Mouse (Mus musculus) MEL (cell line): ENCODE results near the gene D030056L22Rik. TPM values are rescaled to one million over a fixed set of nuclear protein-coding genes. Genes with fewer than 3 reads are reported as not detected.

Experiments
- DNase-seq: peaks from one replicate; pipeline ENCODE4 v3.0.0; 2011; ENCODE audit warnings: low read depth, low spot score
- H3K27ac ChIP-seq: 2 replicates; pipeline ENCODE4 v1.5.1; 2012; ENCODE audit warnings: low read depth, mild to moderate bottlenecking, control low read depth, low read length, moderate library complexity; ENCODE audit not compliant: control insufficient read depth
- H3K27me3 ChIP-seq, 2 experiments: fragments of 150-350 bp in 1 of 2; sonication (generic) in 1 of 2; 2 replicates each; pipeline ENCODE4 v1.6.1; 2012; ENCODE audit warnings: low read length in 2 of 2, mild to moderate bottlenecking in 2 of 2, improper control_type of control experiment in 1 of 2, moderate library complexity in 1 of 2; ENCODE audit not compliant: insufficient read depth in 2 of 2, control insufficient read depth in 1 of 2
- H3K36me3 ChIP-seq, 2 experiments: 2 replicates each; pipeline ENCODE4 v1.6.1; 2012 to 2014; ENCODE audit warnings: low read length in 2 of 2, improper control_type of control experiment in 1 of 2, inconsistent platforms in 1 of 2, mild to moderate bottlenecking in 1 of 2; ENCODE audit not compliant: insufficient read depth in 2 of 2, control insufficient read depth in 1 of 2
- H3K4me1 ChIP-seq, 2 experiments: fragments of 150-350 bp in 1 of 2; sonication (generic) in 1 of 2; 2 replicates each; pipeline ENCODE4 v1.6.1; 2012; ENCODE audit warnings: low read length in 2 of 2, improper control_type of control experiment in 1 of 2, mild to moderate bottlenecking in 1 of 2; ENCODE audit not compliant: insufficient read depth in 2 of 2, control insufficient read depth in 1 of 2
- H3K4me3 ChIP-seq, 2 experiments: fragments of 150-350 bp in 1 of 2; sonication (generic) in 1 of 2; 2 replicates each; pipeline ENCODE4 v1.5.1; 2012; ENCODE audit warnings: low read depth in 2 of 2, low read length in 2 of 2, mild to moderate bottlenecking in 2 of 2, moderate library complexity in 2 of 2, control low read depth in 1 of 2, improper control_type of control experiment in 1 of 2; ENCODE audit not compliant: control insufficient read depth in 1 of 2, insufficient read depth in 1 of 2
- H3K79me2 ChIP-seq: 2 replicates; pipeline ENCODE4 v1.6.1; 2012; ENCODE audit warnings: mild to moderate bottlenecking, low read length, moderate library complexity; ENCODE audit not compliant: control insufficient read depth, poor library complexity, insufficient read depth
- H3K9ac ChIP-seq: 2 replicates; pipeline ENCODE4 v1.6.1; 2012; ENCODE audit warnings: low read depth, mild to moderate bottlenecking, control low read depth, low read length, moderate library complexity; ENCODE audit not compliant: control insufficient read depth, poor library complexity, severe bottlenecking
- H3K9me3 ChIP-seq: fragments of 150-350 bp; sonication (generic); replicated peaks from 2 replicates; pipeline ENCODE4 v1.6.1; 2012; ENCODE audit warnings: mild to moderate bottlenecking, low read length, improper control_type of control experiment, moderate library complexity; ENCODE audit not compliant: insufficient read depth
- BHLHE40 ChIP-seq: IDR thresholded peaks from 2 replicates; pipeline ENCODE4 v1.6.1; 2012; ENCODE audit warnings: low read depth, mild to moderate bottlenecking, inconsistent platforms, low read length, improper control_type of control experiment, borderline replicate concordance
- CHD2 ChIP-seq: IDR thresholded peaks from 2 replicates; pipeline ENCODE4 v1.6.1; 2011; ENCODE audit warnings: low read length, improper control_type of control experiment
- CTCF ChIP-seq, 3 experiments: IDR thresholded peaks in 2 of 3; conservative IDR thresholded peaks in 1 of 3; 2 replicates each; pipeline ENCODE4 v1.5.1; 2011 to 2012; ENCODE audit warnings: low read length in 3 of 3, low read depth in 2 of 3, mild to moderate bottlenecking in 2 of 3, improper control_type of control experiment in 1 of 3, inconsistent platforms in 1 of 3, mixed read lengths in 1 of 3, moderate library complexity in 1 of 3; ENCODE audit not compliant: control insufficient read depth in 1 of 3, insufficient read depth in 1 of 3, poor library complexity in 1 of 3, severe bottlenecking in 1 of 3
- EP300 ChIP-seq, 2 experiments: IDR thresholded peaks; 2 replicates each; pipeline ENCODE4 v1.6.1; 2011; ENCODE audit warnings: improper control_type of control experiment in 2 of 2, low read length in 2 of 2, low read depth in 1 of 2, mild to moderate bottlenecking in 1 of 2
- ETS1 ChIP-seq: IDR thresholded peaks from 2 replicates; pipeline ENCODE4 v1.6.1; 2012; ENCODE audit warnings: low read depth, mild to moderate bottlenecking, inconsistent platforms, low read length, improper control_type of control experiment, moderate library complexity
- GABPA ChIP-seq: IDR thresholded peaks from 2 replicates; pipeline ENCODE4 v1.6.1; 2012; ENCODE audit warnings: low read depth, mild to moderate bottlenecking, inconsistent platforms, low read length, improper control_type of control experiment, moderate library complexity
- GATA1 ChIP-seq: IDR thresholded peaks from 2 replicates; pipeline ENCODE4 v1.6.1; 2011; ENCODE audit warnings: low read depth, low read length, improper control_type of control experiment
- HCFC1 ChIP-seq: IDR thresholded peaks from 2 replicates; pipeline ENCODE4 v1.6.1; 2012; ENCODE audit warnings: low read depth, mild to moderate bottlenecking, inconsistent platforms, low read length, improper control_type of control experiment, moderate library complexity
- KAT2A ChIP-seq: conservative IDR thresholded peaks from 2 replicates; pipeline ENCODE4 v1.6.1; 2012; ENCODE audit warnings: low read depth, low read length, improper control_type of control experiment, inconsistent platforms
- MAX ChIP-seq: IDR thresholded peaks from 2 replicates; pipeline ENCODE4 v1.6.1; 2011; ENCODE audit warnings: low read length, improper control_type of control experiment
- MYB ChIP-seq: IDR thresholded peaks from 2 replicates; pipeline ENCODE4 v1.6.1; 2011; ENCODE audit warnings: mild to moderate bottlenecking, low read depth, low read length, improper control_type of control experiment
- MYC ChIP-seq: IDR thresholded peaks from 2 replicates; pipeline ENCODE4 v1.6.1; 2011; ENCODE audit warnings: low read depth, mild to moderate bottlenecking, low read length, improper control_type of control experiment, moderate library complexity
- NRF1 ChIP-seq: IDR thresholded peaks from 2 replicates; pipeline ENCODE4 v1.6.1; 2014; ENCODE audit warnings: low read depth, mild to moderate bottlenecking, inconsistent platforms, low read length, improper control_type of control experiment, moderate library complexity; ENCODE audit not compliant: poor library complexity, insufficient read depth, severe bottlenecking
- POLR2A ChIP-seq, 2 experiments: IDR thresholded peaks; 2 replicates each; pipeline ENCODE4 v1.6.1; 2011 to 2012; ENCODE audit warnings: low read length in 2 of 2, mild to moderate bottlenecking in 2 of 2, control low read depth in 1 of 2, improper control_type of control experiment in 1 of 2, low read depth in 1 of 2, moderate library complexity in 1 of 2; ENCODE audit not compliant: control insufficient read depth in 1 of 2, insufficient read depth in 1 of 2, poor library complexity in 1 of 2
- POLR2AphosphoS5 ChIP-seq: IDR thresholded peaks from 2 replicates; pipeline ENCODE4 v1.6.1; 2012; ENCODE audit warnings: low read depth, borderline replicate concordance, mild to moderate bottlenecking, inconsistent platforms, low read length, moderate library complexity, mixed read lengths
- RAD21 ChIP-seq: IDR thresholded peaks from 2 replicates; pipeline ENCODE4 v1.6.1; 2011; ENCODE audit warnings: mild to moderate bottlenecking, low read depth, low read length, improper control_type of control experiment
- RCOR1 ChIP-seq: IDR thresholded peaks from 2 replicates; pipeline ENCODE4 v1.6.1; 2012; ENCODE audit warnings: low read depth, mild to moderate bottlenecking, inconsistent platforms, low read length, improper control_type of control experiment
- SIN3A ChIP-seq: IDR thresholded peaks from 2 replicates; pipeline ENCODE4 v1.6.1; 2012; ENCODE audit warnings: low read length, improper control_type of control experiment, inconsistent platforms
- SMC3 ChIP-seq: IDR thresholded peaks from 2 replicates; pipeline ENCODE4 v1.6.1; 2011; ENCODE audit warnings: low read depth, low read length, improper control_type of control experiment
- TAL1 ChIP-seq: IDR thresholded peaks from 2 replicates; pipeline ENCODE4 v1.6.1; 2012; ENCODE audit warnings: mild to moderate bottlenecking, inconsistent platforms, low read length, moderate library complexity, mixed read lengths
- TBP ChIP-seq: IDR thresholded peaks from 2 replicates; pipeline ENCODE4 v1.8.0; 2011; ENCODE audit warnings: low read depth, low read length, improper control_type of control experiment
- TCF12 ChIP-seq: IDR thresholded peaks from 2 replicates; pipeline ENCODE4 v1.6.1; 2014; ENCODE audit warnings: low read depth, mild to moderate bottlenecking, inconsistent platforms, low read length, improper control_type of control experiment, moderate library complexity
- USF1 ChIP-seq: IDR thresholded peaks from 2 replicates; pipeline ENCODE4 v1.6.1; 2014; ENCODE audit warnings: low read depth, mild to moderate bottlenecking, inconsistent platforms, low read length, improper control_type of control experiment, moderate library complexity
- USF2 ChIP-seq, 2 experiments: IDR thresholded peaks; 2 replicates each; pipeline ENCODE4 v1.6.1; 2011 to 2012; ENCODE audit warnings: improper control_type of control experiment in 2 of 2, low read length in 2 of 2, borderline replicate concordance in 1 of 2, inconsistent platforms in 1 of 2, low read depth in 1 of 2, mild to moderate bottlenecking in 1 of 2; ENCODE audit not compliant: insufficient read depth in 1 of 2
- ZC3H11A ChIP-seq: IDR thresholded peaks from 2 replicates; pipeline ENCODE4 v1.6.1; 2012; ENCODE audit warnings: low read depth, mild to moderate bottlenecking, inconsistent platforms, low read length, improper control_type of control experiment
- ZKSCAN1 ChIP-seq: IDR thresholded peaks from 2 replicates; pipeline ENCODE4 v1.6.1; 2012; ENCODE audit warnings: low read depth, mild to moderate bottlenecking, inconsistent platforms, low read length, improper control_type of control experiment, moderate library complexity
- polyA plus RNA-seq, 2 experiments: library from polyadenylated mRNA; stranded (reverse) in 1 of 2; unstranded in 1 of 2; fragments of >175 nt in 1 of 2; fragments of >200 nt in 1 of 2; gene quantifications; 2 replicates each; pipeline versions ENCODE4 v1.2.1 to v1.2.4; 2012; ENCODE audit warnings: low replicate concordance in 2 of 2, low read depth in 1 of 2; ENCODE audit not compliant: insufficient read length in 2 of 2, insufficient read depth in 1 of 2, missing spikeins in 1 of 2
- total RNA-seq: library from RNA; depleted of rRNA; stranded (reverse); fragments of 300-350 nt; gene quantifications from 2 replicates; pipeline ENCODE4 v1.2.3, GENCODE M21; 2012

D030056L22Rik gene
- total and polyA plus RNA-seq, 3 experiments: 27.0 to 29.0 TPM; not detected in 1

- H3K4me1 ChIP-seq: peaks cover 7 to 15% of the 10 kb centered on the region in 2 experiments
- no peak overlapping the region for H3K27ac ChIP-seq
- TF ChIP-seq KAT2A (no peak), CHD2 (no peak), CTCF (IDR thresholded peaks at IDR 0.05 in 2 of 3, conservative IDR thresholded peaks at IDR 0.05 in 1 of 3; ENCODE audit: control insufficient read depth in 1 of 3, insufficient read depth in 1 of 3, low read depth in 2 of 3, low read length in 3 of 3, poor library complexity in 1 of 3, severe bottlenecking in 1 of 3) (no peak), TAL1 (no peak), ZKSCAN1 (no peak), POLR2A (IDR thresholded peaks at IDR 0.05; ENCODE audit: control insufficient read depth in 1 of 2, insufficient read depth in 1 of 2, low read depth in 1 of 2, low read length in 2 of 2, poor library complexity in 1 of 2) (no peak), POLR2AphosphoS5 (no peak), RAD21 (no peak), MYC (no peak), ZC3H11A (no peak), BHLHE40 (no peak), GATA1 (no peak), MAX (no peak), USF2 (IDR thresholded peaks at IDR 0.05; ENCODE audit: borderline replicate concordance in 1 of 2, insufficient read depth in 1 of 2, low read depth in 1 of 2, low read length in 2 of 2) (no peak), USF1 (no peak), SMC3 (no peak), GABPA (no peak)
- TF ChIP-seq, all 39 proteins: peak for 0
- Histone ChIP-seq H3K36me3 (peaks cover 0 to 20% of the 10 kb centered on the region in 2 experiments; a peak in 2 of 4 replicates), H3K9ac (no peak overlapping the region), H3K4me3 (no peak overlapping the region), H3K27me3 (no peaks in the 10 kb centered on the region), H3K79me2 (no peaks in the 10 kb centered on the region), H3K9me3 (no peaks in the 10 kb centered on the region)
- no peak for DNase-seq
Measured at GRCm38 (mm10) chr19:18731077-18731476, 18.1 kb downstream of the D030056L22Rik start.

- no peak overlapping the region for H3K4me3 ChIP-seq
- no peaks in the 10 kb centered on the region for H3K9me3 ChIP-seq
- peaks cover 6 to 23% of the 10 kb centered on the region in 2 experiments for H3K4me1 ChIP-seq
- no peaks in the 10 kb centered on the region for H3K27me3 ChIP-seq
- no peaks in the 10 kb centered on the region for H3K79me2 ChIP-seq
- H3K27ac ChIP-seq: peak overlapping the region; percentile 72
- H3K9ac ChIP-seq: peak overlapping the region; percentile 7; the same call in 1 of the 2 replicates
- peak; percentile 39; the same call in 1 of the 2 replicates for TF ChIP-seq TBP
- peak; percentile 88 to 91 for TF ChIP-seq EP300 (IDR thresholded peaks at IDR 0.05; ENCODE audit: low read depth in 1 of 2, low read length in 2 of 2)
- no peak for TF ChIP-seq RAD21
- peak; percentile 71; the same call in 1 of the 2 replicates for TF ChIP-seq TCF12
- TF ChIP-seq POLR2AphosphoS5: no peak
- TF ChIP-seq ETS1: 0 out of 2 replicates have a peak, but pooled peaks have one; percentile 23
- 0 out of 2 replicates have a peak, but pooled peaks have one; percentile 32 for TF ChIP-seq HCFC1
- TF ChIP-seq NRF1: no peak
- TF ChIP-seq TAL1: peak; percentile 54
- TF ChIP-seq SIN3A: 0 out of 2 replicates have a peak, but pooled peaks have one; percentile 11
- 0 out of 2 replicates have a peak, but pooled peaks have one; percentile 57 for TF ChIP-seq MYB
- peak; percentile 34; the same call in 1 of the 2 replicates for TF ChIP-seq RCOR1
- TF ChIP-seq MYC: no peak
- TF ChIP-seq GATA1: peak; percentile 79
- TF ChIP-seq KAT2A: no peak
- H3K36me3 ChIP-seq: peaks cover 0 to 31% of the 10 kb centered on the region in 2 experiments; a peak in 2 of 4 replicates
- DNase-seq: peak; percentile 87
Measured at GRCm38 (mm10) chr19:18735901-18736300, 22.9 kb downstream of the D030056L22Rik start.
